Mouse (Mus musculus) stomach, embryonic 16.5 days (tissue): ENCODE results near the gene Dhrs1. TPM values are rescaled to one million over a fixed set of nuclear protein-coding genes. Genes with fewer than 3 reads are reported as not detected.
A peak's percentile ranks its signal among the peaks of the same experiment; 100 is the strongest.

ENCODE experiments used
- ATAC-seq: fragments of 200-750 bp; cut with Nextera tagmentation; 2 replicates; pipeline ENCODE4 v1.8.0; 2017; ENCODE audit warnings: moderate number of reproducible peaks, moderate TSS enrichment; ENCODE audit not compliant: insufficient read depth, low FRiP score
- H3K27ac ChIP-seq: fragments of 300-500 bp; sonication (generic); 2 replicates; pipeline ENCODE4 v1.5.1; 2014; ENCODE audit warnings: low read length
- H3K27me3 ChIP-seq: fragments of 300-500 bp; sonication (generic); 2 replicates; pipeline ENCODE4 v1.6.1; 2014; ENCODE audit warnings: low read length, control low read depth, mixed read lengths; ENCODE audit not compliant: control insufficient read depth, insufficient read depth
- H3K36me3 ChIP-seq: fragments of 300-500 bp; sonication (generic); 2 replicates; pipeline ENCODE4 v1.6.1; 2014; ENCODE audit warnings: low read length; ENCODE audit not compliant: control insufficient read depth, insufficient read depth
- H3K4me1 ChIP-seq: fragments of 300-500 bp; sonication (generic); 2 replicates; pipeline ENCODE4 v1.6.1; 2014; ENCODE audit warnings: low read length, control low read depth, mixed read lengths; ENCODE audit not compliant: control insufficient read depth, insufficient read depth
- H3K4me2 ChIP-seq: fragments of 300-500 bp; sonication (generic); 2 replicates; pipeline ENCODE4 v1.6.1; 2014; ENCODE audit warnings: low read depth, low read length, mixed read lengths
- H3K4me3 ChIP-seq: fragments of 300-500 bp; sonication (generic); replicated peaks from 2 replicates; pipeline ENCODE4 v1.5.1; 2014; ENCODE audit warnings: mild to moderate bottlenecking, low read length
- H3K9ac ChIP-seq: fragments of 300-500 bp; sonication (generic); 2 replicates; pipeline ENCODE4 v1.6.1; 2014; ENCODE audit warnings: low read length
- H3K9me3 ChIP-seq: fragments of 300-500 bp; sonication (generic); replicated peaks from 2 replicates; pipeline ENCODE4 v1.6.1; 2016; ENCODE audit warnings: low read length, control low read depth; ENCODE audit not compliant: control insufficient read depth
- WGBS: fragments of 180-500 bp; shearing (Covaris S2); extraction: QIAGEN DNeasy Blood & Tissue Kit; methylation state at CpG from one replicate; pipeline ENCODE4 v1.1.7; 2014; 5-methylcytosine and 5-hydroxymethylcytosine counted together
- polyA plus RNA-seq: library from polyadenylated mRNA; unstranded; fragments of >200 nt; fragmentation: Nextera tagmentation; extraction: Ambion mirVana; gene quantifications from 2 replicates; pipeline ENCODE4 v1.2.1, GENCODE M21; 2015

Gene Dhrs1
- polyA plus RNA-seq, 1 experiment from 2014 or later: 107 TPM

DNA sequence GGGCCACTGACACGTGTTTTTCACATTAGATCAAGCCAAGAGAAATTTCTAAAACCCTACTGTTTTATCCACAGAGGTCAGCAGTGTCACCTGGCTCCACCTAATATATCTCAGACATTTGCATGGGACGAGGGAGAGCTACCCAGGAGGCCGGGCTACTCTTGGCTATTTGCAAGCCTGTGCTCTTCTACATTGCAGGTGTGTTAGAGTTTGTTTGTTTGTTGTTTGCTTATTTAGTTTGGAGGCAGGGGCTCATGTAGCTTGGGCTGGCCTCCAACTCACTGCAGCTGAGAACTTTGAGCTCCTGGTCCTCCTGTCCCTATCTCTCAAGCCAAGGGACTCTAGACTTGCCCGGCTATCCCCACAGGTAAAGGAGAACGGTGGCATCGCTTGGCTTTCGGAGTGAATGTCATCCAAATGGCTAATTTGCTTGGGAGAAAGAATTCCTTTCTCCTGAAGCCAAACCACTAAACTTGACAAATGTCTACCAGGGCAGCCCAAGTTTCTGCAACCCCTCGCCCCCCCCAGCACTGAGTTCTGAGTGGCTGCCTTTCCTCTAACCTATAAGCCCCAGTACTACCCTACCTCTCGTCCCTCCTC is 37.0 kb upstream of the Dhrs1 start:
- 58% methylated on average over 9 of the region's 9 CpGs for WGBS
- Histone ChIP-seq H3K4me3 (peak overlapping the region; percentile 49), H3K4me2 (peak overlapping the region; percentile 68), H3K9ac (peak overlapping the region; percentile 69; the same call in 1 of the 2 replicates), H3K27me3 (0 out of 2 replicates have a peak, but pooled peaks cover 3% of the 10 kb centered on the region), H3K9me3 (no peaks in the 10 kb centered on the region), H3K36me3 (no peaks in the 10 kb centered on the region), H3K4me1 (peaks cover 21% of the 10 kb centered on the region; the same call in 1 of the 2 replicates), H3K27ac (peak overlapping the region; percentile 67; the same call in 1 of the 2 replicates)
- no peak for ATAC-seq

- Histone ChIP-seq H3K4me3 (0 out of 2 replicates have a peak overlapping the region, but pooled peaks have one; percentile 10), H3K9ac (peak overlapping the region; percentile 46; the same call in 1 of the 2 replicates), H3K9me3 (no peaks in the 10 kb centered on the region), H3K4me1 (peaks cover 27% of the 10 kb centered on the region; the same call in 1 of the 2 replicates), H3K27ac (no peak overlapping the region), H3K36me3 (no peaks in the 10 kb centered on the region), H3K27me3 (0 out of 2 replicates have a peak, but pooled peaks cover 3% of the 10 kb centered on the region), H3K4me2 (peak overlapping the region; percentile 41)
- peak; percentile 71; the same call in 1 of the 2 replicates for ATAC-seq
- 16% methylated on average over 14 of the region's 14 CpGs for WGBS
Measured at GRCm38 (mm10) chr14:55781310-55781709, 35.8 kb upstream of the Dhrs1 start.

DNA sequence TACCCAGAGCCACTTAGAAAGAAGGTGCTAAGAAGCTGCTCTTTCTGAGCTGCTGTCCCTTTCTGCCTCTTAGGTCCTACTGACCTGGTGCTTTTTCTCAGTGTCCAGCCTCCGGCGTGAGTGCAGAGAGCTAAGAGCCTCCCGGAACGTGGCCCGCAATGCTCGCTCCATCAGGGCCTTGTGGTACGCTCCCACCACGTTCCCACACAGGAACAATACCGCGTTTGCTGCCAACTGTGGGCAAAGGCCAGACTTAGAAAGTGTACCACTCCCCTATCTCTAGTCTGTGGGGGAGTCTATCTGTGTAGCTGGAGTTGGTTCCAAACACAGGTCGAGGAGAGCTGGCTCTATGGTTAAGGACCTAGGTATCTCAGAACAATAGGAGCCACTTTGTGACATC is 35.2 kb upstream of the Dhrs1 start:
- no peak for ATAC-seq
- H3K9ac ChIP-seq: no peak overlapping the region
- H3K36me3 ChIP-seq: no peaks in the 10 kb centered on the region
- H3K9me3 ChIP-seq: no peaks in the 10 kb centered on the region
- H3K27me3 ChIP-seq: 0 out of 2 replicates have a peak, but pooled peaks cover 3% of the 10 kb centered on the region
- peaks cover 27% of the 10 kb centered on the region; the same call in 1 of the 2 replicates for H3K4me1 ChIP-seq
- no peak overlapping the region for H3K4me2 ChIP-seq
- WGBS: 83% methylated on average over 11 of the region's 11 CpGs
- no peak overlapping the region for H3K27ac ChIP-seq
- no peak overlapping the region for H3K4me3 ChIP-seq

- Histone ChIP-seq H3K27ac (no peak overlapping the region), H3K27me3 (no peaks in the 10 kb centered on the region), H3K4me2 (no peak overlapping the region), H3K4me3 (no peak overlapping the region), H3K9me3 (no peaks in the 10 kb centered on the region), H3K4me1 (peaks cover 27% of the 10 kb centered on the region; the same call in 1 of the 2 replicates), H3K36me3 (no peaks in the 10 kb centered on the region), H3K9ac (no peak overlapping the region)
- no peak for ATAC-seq
- 52% methylated on average over 16 of the region's 16 CpGs for WGBS
Measured at GRCm38 (mm10) chr14:55779656-55780055, 34.2 kb upstream of the Dhrs1 start.

- 91% methylated on average over 15 of the region's 15 CpGs for WGBS
- Histone ChIP-seq H3K4me1 (peaks cover 25% of the 10 kb centered on the region; the same call in 1 of the 2 replicates), H3K9ac (no peak overlapping the region), H3K36me3 (no peaks in the 10 kb centered on the region), H3K27me3 (no peaks in the 10 kb centered on the region), H3K4me2 (no peak overlapping the region), H3K9me3 (no peaks in the 10 kb centered on the region), H3K4me3 (no peak overlapping the region), H3K27ac (no peak overlapping the region)
- no peak for ATAC-seq
Measured at GRCm38 (mm10) chr14:55778686-55779085, 33.2 kb upstream of the Dhrs1 start.

- Histone ChIP-seq H3K4me1 (peaks cover 19% of the 10 kb centered on the region; the same call in 1 of the 2 replicates), H3K27ac (no peak overlapping the region; the same call in 1 of the 2 replicates), H3K4me3 (no peak overlapping the region), H3K36me3 (no peaks in the 10 kb centered on the region), H3K4me2 (no peak overlapping the region), H3K9me3 (no peaks in the 10 kb centered on the region), H3K27me3 (no peaks in the 10 kb centered on the region), H3K9ac (no peak overlapping the region)
- no peak for ATAC-seq
- 83% methylated on average over 11 of the region's 11 CpGs for WGBS
Measured at GRCm38 (mm10) chr14:55777806-55778205, 32.3 kb upstream of the Dhrs1 start.

- ATAC-seq: no peak
- 22% methylated on average over 3 of the region's 3 CpGs for WGBS
Measured at GRCm38 (mm10) chr14:55777176-55777575, 31.7 kb upstream of the Dhrs1 start.

DNA sequence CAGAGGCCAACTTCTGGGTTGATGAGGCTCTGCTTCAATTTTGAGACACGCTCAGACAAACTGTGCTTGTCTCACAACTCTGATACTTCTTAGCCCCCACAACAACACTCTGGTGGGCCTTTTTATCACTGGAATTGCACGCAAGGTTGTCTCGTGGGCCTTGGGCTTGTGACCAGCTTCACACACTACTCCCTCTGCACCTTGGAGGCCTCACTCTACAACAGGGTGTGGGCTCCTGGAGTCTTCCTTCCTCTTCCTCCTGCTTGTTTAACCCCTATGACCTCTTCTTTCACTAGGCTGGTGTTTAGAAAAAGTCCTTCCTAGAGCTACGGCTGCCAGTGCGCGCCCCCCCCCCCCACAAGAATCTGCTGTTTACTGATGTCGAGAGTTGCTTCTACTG is 31.2 kb upstream of the Dhrs1 start:
- Histone ChIP-seq H3K9ac (no peak overlapping the region), H3K27me3 (no peaks in the 10 kb centered on the region), H3K27ac (0 out of 2 replicates have a peak overlapping the region, but pooled peaks have one; percentile 20), H3K36me3 (no peaks in the 10 kb centered on the region), H3K4me2 (no peak overlapping the region), H3K9me3 (no peaks in the 10 kb centered on the region), H3K4me3 (no peak overlapping the region), H3K4me1 (peaks cover 14% of the 10 kb centered on the region; the same call in 1 of the 2 replicates)
- ATAC-seq: no peak
- 39% methylated on average over 7 of the region's 7 CpGs for WGBS

More at GRCm38 (mm10) chr14:55777176-55777575, 31.7 kb upstream of the Dhrs1 start:
- H3K36me3 ChIP-seq: no peaks in the 10 kb centered on the region
- H3K27ac ChIP-seq: peak overlapping the region; percentile 20; the same call in 1 of the 2 replicates
- H3K4me1 ChIP-seq: peaks cover 14% of the 10 kb centered on the region; the same call in 1 of the 2 replicates
- H3K9ac ChIP-seq: no peak overlapping the region
- H3K9me3 ChIP-seq: no peaks in the 10 kb centered on the region
- no peaks in the 10 kb centered on the region for H3K27me3 ChIP-seq
- H3K4me3 ChIP-seq: no peak overlapping the region
- no peak overlapping the region for H3K4me2 ChIP-seq

DNA sequence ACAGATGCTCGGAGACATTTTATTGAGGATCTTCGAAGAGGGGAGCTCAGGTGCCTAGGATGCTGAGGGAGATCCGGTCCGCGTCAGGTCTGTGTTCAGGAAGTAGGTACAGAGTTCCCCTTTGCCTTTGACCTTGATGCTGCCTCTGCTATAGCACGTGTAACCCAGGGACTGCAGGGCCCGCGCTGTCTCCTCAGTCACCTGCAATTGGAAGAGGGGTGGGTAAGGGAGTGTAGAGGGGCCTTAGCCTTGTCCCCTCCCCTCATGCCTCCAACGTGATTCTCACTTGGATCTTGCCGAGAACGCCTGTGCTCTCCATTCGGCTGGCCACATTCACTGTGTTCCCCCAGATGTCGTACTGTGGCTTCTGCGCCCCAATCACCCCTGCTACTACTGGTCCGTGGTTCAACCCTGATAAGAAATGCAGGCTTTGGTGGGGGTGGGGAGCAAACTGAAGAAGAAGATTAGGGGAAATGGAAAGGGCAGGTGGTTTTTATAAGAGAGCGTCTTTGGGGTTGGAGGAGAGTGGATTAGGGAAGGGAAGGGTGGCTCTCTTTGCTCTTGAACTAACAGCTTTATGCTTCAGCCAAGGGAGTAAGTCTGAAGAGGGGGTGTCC is 23.7 kb upstream of the Dhrs1 start:
- no peaks in the 10 kb centered on the region for H3K9me3 ChIP-seq
- ATAC-seq: no peak
- H3K4me2 ChIP-seq: no peak overlapping the region
- 72% methylated on average over 16 of the region's 16 CpGs for WGBS
- H3K4me1 ChIP-seq: peaks cover 6% of the 10 kb centered on the region; the same call in 1 of the 2 replicates
- no peaks in the 10 kb centered on the region for H3K36me3 ChIP-seq
- H3K27ac ChIP-seq: no peak overlapping the region
- H3K27me3 ChIP-seq: peaks cover 18% of the 10 kb centered on the region
- no peak overlapping the region for H3K9ac ChIP-seq
- H3K4me3 ChIP-seq: no peak overlapping the region
